Mouse (Mus musculus) kidney, adult 2 months (tissue): ENCODE measurements around the gene Crybb2. TPM values are rescaled to one million over a fixed set of nuclear protein-coding genes. Genes with fewer than 3 reads are reported as not detected.
A peak's percentile ranks its signal among the peaks of the same experiment; 100 is the strongest.

ENCODE experiments used
- DNase-seq: peaks from one replicate; pipeline ENCODE4 v3.0.0; 2021
- H3K27ac ChIP-seq: fragments of 200-500 bp; 2 replicates; pipeline ENCODE4 v1.5.1; 2012; ENCODE audit warnings: low read depth, low read length, control low read depth, inconsistent platforms; ENCODE audit not compliant: insufficient read depth
- H3K27me3 ChIP-seq: fragments of 200-500 bp; replicated peaks from 2 replicates; pipeline ENCODE4 v1.6.1; 2012; ENCODE audit warnings: mild to moderate bottlenecking, moderate library complexity, low read length, inconsistent platforms; ENCODE audit not compliant: control insufficient read depth, insufficient read depth
- H3K36me3 ChIP-seq: fragments of 200-500 bp; 2 replicates; pipeline ENCODE4 v1.6.1; 2012; ENCODE audit warnings: mild to moderate bottlenecking, moderate library complexity, low read length, inconsistent platforms; ENCODE audit not compliant: control insufficient read depth, insufficient read depth
- H3K4me1 ChIP-seq: fragments of 200-500 bp; 2 replicates; pipeline ENCODE4 v1.6.1; 2011; ENCODE audit warnings: low read length; ENCODE audit not compliant: control insufficient read depth, insufficient read depth
- H3K4me3 ChIP-seq: fragments of 200-500 bp; 2 replicates; pipeline ENCODE4 v1.5.1; 2011; ENCODE audit warnings: mild to moderate bottlenecking, low read depth, low read length, control low read depth; ENCODE audit not compliant: insufficient read depth
- CTCF ChIP-seq: fragments of 200-500 bp; conservative IDR thresholded peaks from 2 replicates; pipeline ENCODE4 v1.5.1; 2011; ENCODE audit warnings: low read depth, mild to moderate bottlenecking, control low read depth, low read length, moderate library complexity, mixed read lengths; ENCODE audit not compliant: insufficient read depth, insufficient read length
- POLR2A ChIP-seq: fragments of 200-500 bp; IDR thresholded peaks from one replicate; pipeline ENCODE4 v1.6.1; 2011; ENCODE audit warnings: low read depth, low read length, control low read depth
- WGBS: fragments of 180-500 bp; shearing (Covaris S2); methylation state at CpG from one replicate; pipeline ENCODE4 v1.1.7; 2018; 5-methylcytosine and 5-hydroxymethylcytosine counted together
- polyA plus RNA-seq: library from polyadenylated mRNA; depleted of rRNA; stranded (reverse); fragments of >200 nt; gene quantifications from 2 replicates; pipeline ENCODE4 v1.2.3, GENCODE M21; 2012; rRNA removed

The Crybb2 gene
- not detected in 2 replicates for polyA plus RNA-seq

DNA sequence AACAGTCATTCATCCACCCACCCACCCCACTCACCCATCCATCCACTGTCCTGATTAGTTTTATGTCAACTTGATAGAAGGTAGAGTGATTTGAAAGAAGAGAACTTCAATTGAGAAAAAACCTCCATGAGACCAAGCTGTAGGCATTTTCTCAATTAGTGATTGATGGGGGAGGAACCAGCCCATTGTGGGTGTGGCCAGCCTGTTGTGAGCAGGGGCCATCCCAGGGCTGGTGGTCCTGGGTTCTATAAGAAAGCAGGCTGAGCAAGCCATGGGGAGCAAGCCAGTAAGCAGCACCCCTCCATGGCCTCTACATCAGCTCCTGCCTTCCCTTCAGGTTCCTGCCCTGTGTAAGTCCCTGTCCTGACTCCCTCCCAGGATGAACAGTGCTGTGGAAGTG is at the start of gene Crybb2:
Crybb2 (minus strand) TSS at position 101 of the 400 bp plus-strand sequence.
- Histone ChIP-seq H3K27ac (no peak within 1 kb of the TSS), H3K36me3 (no peaks in the 10 kb centered on the region), H3K4me1 (no peaks in the 10 kb centered on the region), H3K4me3 (no peak within 1 kb of the TSS), H3K27me3 (no peaks in the 10 kb centered on the region)
- TF ChIP-seq CTCF (no peak), POLR2A (no peak)
- DNase-seq = no peak

DNA sequence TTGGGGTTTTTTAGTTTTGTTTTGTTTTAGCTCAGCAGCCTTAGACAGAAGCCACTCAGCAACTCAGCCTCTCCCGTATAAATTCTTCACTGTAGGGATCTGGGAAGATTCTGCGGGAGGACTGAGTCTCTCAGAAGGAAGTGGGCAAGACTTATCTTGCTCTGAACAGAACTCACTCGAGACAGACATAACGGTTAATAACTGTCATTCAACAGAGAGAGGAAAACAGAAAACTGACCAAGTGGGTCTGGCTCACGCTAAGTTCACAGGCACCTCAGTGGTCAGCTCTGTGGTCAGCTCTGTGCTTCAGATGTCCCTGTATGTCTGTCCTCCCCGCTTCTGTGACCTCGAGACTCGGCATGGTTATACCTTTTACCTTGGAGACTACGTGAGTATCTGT is 49.4 kb upstream of the Crybb2 start:
- TF ChIP-seq CTCF (no peak), POLR2A (no peak)
- Histone ChIP-seq H3K36me3 (no peaks in the 10 kb centered on the region), H3K27ac (no peak overlapping the region), H3K27me3 (no peaks in the 10 kb centered on the region), H3K4me1 (peaks cover 15% of the 10 kb centered on the region), H3K4me3 (no peak overlapping the region)
- DNase-seq = no peak
- 76% methylated on average over 9 of the region's 9 CpGs for WGBS

DNA sequence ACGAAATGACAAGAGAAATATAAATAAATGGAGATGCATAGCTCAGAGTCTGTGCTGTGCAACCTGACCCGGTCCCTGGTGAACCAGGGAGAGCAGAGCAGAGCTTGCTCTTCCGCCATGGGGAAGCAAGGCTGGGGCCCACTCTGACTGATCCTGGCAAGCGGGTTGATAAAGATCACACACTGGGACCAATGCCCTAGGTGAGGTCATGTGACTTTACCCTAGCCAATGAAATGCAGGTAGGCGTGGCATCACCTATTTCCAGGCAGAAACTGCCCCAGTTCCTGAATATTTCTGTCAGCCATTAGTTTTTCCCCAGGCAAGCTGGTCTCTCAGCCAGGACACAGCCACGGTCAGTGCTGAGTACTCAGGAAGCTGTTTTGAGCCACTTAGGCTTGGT is 48.8 kb upstream of the Crybb2 start:
- TF ChIP-seq CTCF = no peak
- no peak for TF ChIP-seq POLR2A
- 59% methylated on average over 6 of the region's 6 CpGs for WGBS
- H3K27ac ChIP-seq = peak overlapping the region; percentile 29; the same call in 1 of the 2 replicates
- H3K4me3 ChIP-seq = no peak overlapping the region
- peak; percentile 47 for DNase-seq
- H3K27me3 ChIP-seq = no peaks in the 10 kb centered on the region
- peaks cover 15% of the 10 kb centered on the region for H3K4me1 ChIP-seq
- no peaks in the 10 kb centered on the region for H3K36me3 ChIP-seq

DNA sequence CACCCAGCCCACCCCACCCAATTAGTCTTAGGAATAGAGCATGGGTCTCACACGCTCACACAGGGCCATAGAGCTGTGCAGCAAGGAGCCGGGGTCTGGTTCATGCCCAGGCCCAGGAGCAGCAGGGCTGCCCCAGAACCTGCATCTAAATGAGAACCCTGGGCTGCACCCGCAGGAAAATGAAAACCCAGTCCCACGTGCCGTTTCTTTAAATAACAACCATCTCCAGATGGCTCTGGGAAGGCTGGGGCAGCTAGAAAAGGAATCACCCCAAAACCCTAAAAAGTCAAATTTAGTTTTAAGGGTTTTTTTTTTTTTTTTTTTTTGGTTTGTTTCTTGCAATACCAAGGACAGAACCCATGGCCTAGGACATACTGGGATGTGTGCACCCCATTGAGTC is 47.4 kb upstream of the Crybb2 start:
- DNase-seq = no peak
- no peak for TF ChIP-seq CTCF
- TF ChIP-seq POLR2A = no peak

DNA sequence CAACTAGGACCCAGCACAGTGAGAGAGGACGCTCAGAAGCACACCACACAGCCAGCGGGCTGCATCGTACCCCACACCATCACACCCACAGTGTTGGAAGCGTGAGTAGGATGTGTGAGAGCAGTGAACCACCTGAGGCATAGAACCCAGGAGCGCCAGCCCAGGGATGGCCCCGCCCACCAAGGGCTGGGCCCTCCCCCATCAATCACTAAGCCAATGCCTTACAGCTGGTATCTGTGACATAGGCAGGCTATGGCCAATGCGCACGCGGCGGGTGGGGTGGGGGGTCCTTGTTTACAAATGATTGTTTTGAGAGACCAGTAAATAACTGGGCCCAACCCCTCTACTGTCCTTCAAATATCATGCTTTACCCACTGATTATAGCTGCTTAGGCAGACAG is 46.0 kb upstream of the Crybb2 start:
- 81% methylated on average over 10 of the region's 10 CpGs for WGBS
- TF ChIP-seq POLR2A (no peak), CTCF (no peak)

More for the DNA sequence above, 47.4 kb upstream of the Crybb2 start:
- Histone ChIP-seq H3K27ac (no peak overlapping the region), H3K27me3 (no peaks in the 10 kb centered on the region), H3K4me3 (no peak overlapping the region), H3K36me3 (no peaks in the 10 kb centered on the region), H3K4me1 (peaks cover 7% of the 10 kb centered on the region)
- WGBS = 87% methylated on average over 5 of the region's 5 CpGs

DNA sequence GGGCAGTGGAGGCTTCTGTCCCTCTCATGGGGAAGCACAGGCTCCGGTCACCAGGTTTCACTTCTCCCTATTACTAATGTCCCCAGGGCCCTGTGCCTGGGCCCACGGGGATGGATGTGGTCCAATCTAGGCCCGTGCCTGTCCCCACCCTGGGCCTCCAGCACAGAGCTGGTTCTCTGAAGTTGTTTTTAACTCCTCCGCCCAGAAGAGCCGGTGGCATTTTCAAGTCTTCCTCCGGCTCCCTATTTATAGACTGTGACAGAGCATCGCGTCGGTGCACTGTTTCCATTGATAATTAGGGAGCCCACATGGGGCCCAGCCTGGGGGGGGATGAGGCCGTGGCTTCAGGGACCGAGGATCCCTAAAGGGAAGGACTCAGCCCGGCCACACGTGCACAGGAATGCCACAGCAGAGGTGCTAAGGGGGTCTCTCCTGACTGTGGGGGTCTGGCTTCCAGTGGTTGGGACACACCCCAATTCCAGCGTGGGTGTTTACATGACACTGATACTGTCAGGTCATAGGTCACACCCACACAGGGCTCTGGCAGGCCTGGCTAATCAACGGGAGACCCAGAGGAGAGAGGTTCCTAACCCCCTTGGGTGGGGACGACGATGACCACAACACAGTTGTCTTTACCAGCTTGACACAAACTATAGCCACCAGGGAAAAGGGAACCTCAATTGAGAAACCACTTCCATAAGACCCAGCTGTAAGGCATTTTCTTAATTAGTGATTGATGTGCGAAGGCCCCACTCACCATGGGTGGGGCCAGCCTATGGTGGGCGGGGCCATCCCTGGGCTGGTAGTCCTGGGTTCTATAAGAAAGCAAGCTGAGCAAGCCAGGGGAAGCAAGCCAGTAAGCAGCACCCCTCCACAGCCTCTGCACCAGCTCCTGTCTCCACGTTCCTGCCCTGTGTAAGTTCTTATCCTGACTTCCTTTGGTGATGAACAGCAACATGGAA is 44.6 kb upstream of the Crybb2 start:
- 47% methylated on average over 20 of the region's 20 CpGs for WGBS

More for the DNA sequence above, 46.0 kb upstream of the Crybb2 start:
- no peaks in the 10 kb centered on the region for H3K27me3 ChIP-seq
- no peak for DNase-seq
- peaks cover 5% of the 10 kb centered on the region; the same call in 1 of the 2 replicates for H3K4me1 ChIP-seq
- H3K27ac ChIP-seq = no peak overlapping the region
- no peak overlapping the region for H3K4me3 ChIP-seq
- H3K36me3 ChIP-seq = no peaks in the 10 kb centered on the region

DNA sequence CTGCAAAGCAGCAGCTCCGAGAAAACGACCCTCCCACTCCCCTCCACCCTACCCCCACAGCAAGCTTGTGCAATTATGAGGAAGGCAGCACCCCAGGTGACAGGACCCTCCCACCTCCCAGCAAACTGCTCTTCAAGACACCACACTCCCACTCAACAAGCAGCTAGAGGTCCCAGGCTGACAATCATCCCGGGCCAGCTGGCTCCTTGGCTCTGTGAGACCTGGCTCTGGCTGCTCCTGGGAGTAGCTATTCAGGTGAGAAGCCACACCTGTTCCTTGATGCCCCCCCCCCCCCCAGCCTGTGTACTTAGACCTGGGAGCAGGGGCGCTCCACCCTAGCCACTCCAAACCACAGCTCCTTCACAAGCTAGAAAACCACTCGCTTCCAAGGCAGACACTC is 43.2 kb upstream of the Crybb2 start:
- H3K27me3 ChIP-seq = no peaks in the 10 kb centered on the region
- H3K36me3 ChIP-seq = no peaks in the 10 kb centered on the region
- peaks cover 3% of the 10 kb centered on the region; the same call in 1 of the 2 replicates for H3K4me1 ChIP-seq
- no peak overlapping the region for H3K27ac ChIP-seq
- no peak for TF ChIP-seq POLR2A
- TF ChIP-seq CTCF = no peak
- no peak for DNase-seq
- H3K4me3 ChIP-seq = no peak overlapping the region
- WGBS = 47% methylated on average over 5 of the region's 5 CpGs

More for the DNA sequence above, 44.6 kb upstream of the Crybb2 start:
- no peak for DNase-seq
- no peak for TF ChIP-seq CTCF
- no peak for TF ChIP-seq POLR2A
- Histone ChIP-seq H3K27me3 (no peaks in the 10 kb centered on the region), H3K27ac (0 out of 2 replicates have a peak overlapping the region, but pooled peaks have one; percentile 20), H3K4me3 (no peak overlapping the region), H3K36me3 (no peaks in the 10 kb centered on the region), H3K4me1 (peaks cover 5% of the 10 kb centered on the region; the same call in 1 of the 2 replicates)
